Mouse (Mus musculus) MEL (cell line): ENCODE results near the gene Plk3. TPM values are rescaled to one million over a fixed set of nuclear protein-coding genes. Genes with fewer than 3 reads are reported as not detected.

ENCODE experiments used
- DNase-seq: peaks from one replicate; pipeline ENCODE4 v3.0.0; 2011; ENCODE audit warnings: low read depth, low spot score
- H3K27ac ChIP-seq: 2 replicates; pipeline ENCODE4 v1.5.1; 2012; ENCODE audit warnings: low read depth, mild to moderate bottlenecking, control low read depth, low read length, moderate library complexity; ENCODE audit not compliant: control insufficient read depth
- H3K27me3 ChIP-seq, 2 experiments: fragments of 150-350 bp in 1 of 2; sonication (generic) in 1 of 2; 2 replicates each; pipeline ENCODE4 v1.6.1; 2012; ENCODE audit warnings: low read length in 2 of 2, mild to moderate bottlenecking in 2 of 2, improper control_type of control experiment in 1 of 2, moderate library complexity in 1 of 2; ENCODE audit not compliant: insufficient read depth in 2 of 2, control insufficient read depth in 1 of 2
- H3K36me3 ChIP-seq, 2 experiments: 2 replicates each; pipeline ENCODE4 v1.6.1; 2012 to 2014; ENCODE audit warnings: low read length in 2 of 2, improper control_type of control experiment in 1 of 2, inconsistent platforms in 1 of 2, mild to moderate bottlenecking in 1 of 2; ENCODE audit not compliant: insufficient read depth in 2 of 2, control insufficient read depth in 1 of 2
- H3K4me1 ChIP-seq, 2 experiments: fragments of 150-350 bp in 1 of 2; sonication (generic) in 1 of 2; 2 replicates each; pipeline ENCODE4 v1.6.1; 2012; ENCODE audit warnings: low read length in 2 of 2, improper control_type of control experiment in 1 of 2, mild to moderate bottlenecking in 1 of 2; ENCODE audit not compliant: insufficient read depth in 2 of 2, control insufficient read depth in 1 of 2
- H3K4me3 ChIP-seq, 2 experiments: fragments of 150-350 bp in 1 of 2; sonication (generic) in 1 of 2; 2 replicates each; pipeline ENCODE4 v1.5.1; 2012; ENCODE audit warnings: low read depth in 2 of 2, low read length in 2 of 2, mild to moderate bottlenecking in 2 of 2, moderate library complexity in 2 of 2, control low read depth in 1 of 2, improper control_type of control experiment in 1 of 2; ENCODE audit not compliant: control insufficient read depth in 1 of 2, insufficient read depth in 1 of 2
- H3K79me2 ChIP-seq: 2 replicates; pipeline ENCODE4 v1.6.1; 2012; ENCODE audit warnings: mild to moderate bottlenecking, low read length, moderate library complexity; ENCODE audit not compliant: control insufficient read depth, poor library complexity, insufficient read depth
- H3K9ac ChIP-seq: 2 replicates; pipeline ENCODE4 v1.6.1; 2012; ENCODE audit warnings: low read depth, mild to moderate bottlenecking, control low read depth, low read length, moderate library complexity; ENCODE audit not compliant: control insufficient read depth, poor library complexity, severe bottlenecking
- H3K9me3 ChIP-seq: fragments of 150-350 bp; sonication (generic); replicated peaks from 2 replicates; pipeline ENCODE4 v1.6.1; 2012; ENCODE audit warnings: mild to moderate bottlenecking, low read length, improper control_type of control experiment, moderate library complexity; ENCODE audit not compliant: insufficient read depth
- CTCF ChIP-seq, 3 experiments: IDR thresholded peaks in 2 of 3; conservative IDR thresholded peaks in 1 of 3; 2 replicates each; pipeline ENCODE4 v1.5.1; 2011 to 2012; ENCODE audit warnings: low read length in 3 of 3, low read depth in 2 of 3, mild to moderate bottlenecking in 2 of 3, improper control_type of control experiment in 1 of 3, inconsistent platforms in 1 of 3, mixed read lengths in 1 of 3, moderate library complexity in 1 of 3; ENCODE audit not compliant: control insufficient read depth in 1 of 3, insufficient read depth in 1 of 3, poor library complexity in 1 of 3, severe bottlenecking in 1 of 3
- E2F4 ChIP-seq: IDR thresholded peaks from 2 replicates; pipeline ENCODE4 v1.6.1; 2011; ENCODE audit warnings: low read depth, low read length, improper control_type of control experiment, borderline replicate concordance
- ELF1 ChIP-seq: IDR thresholded peaks from 2 replicates; pipeline ENCODE4 v1.6.1; 2014; ENCODE audit warnings: low read depth, mild to moderate bottlenecking, inconsistent platforms, low read length, improper control_type of control experiment, moderate library complexity
- ETS1 ChIP-seq: IDR thresholded peaks from 2 replicates; pipeline ENCODE4 v1.6.1; 2012; ENCODE audit warnings: low read depth, mild to moderate bottlenecking, inconsistent platforms, low read length, improper control_type of control experiment, moderate library complexity
- GATA1 ChIP-seq: IDR thresholded peaks from 2 replicates; pipeline ENCODE4 v1.6.1; 2011; ENCODE audit warnings: low read depth, low read length, improper control_type of control experiment
- HCFC1 ChIP-seq: IDR thresholded peaks from 2 replicates; pipeline ENCODE4 v1.6.1; 2012; ENCODE audit warnings: low read depth, mild to moderate bottlenecking, inconsistent platforms, low read length, improper control_type of control experiment, moderate library complexity
- JUND ChIP-seq: IDR thresholded peaks from 2 replicates; pipeline ENCODE4 v1.6.1; 2011; ENCODE audit warnings: low read depth, mild to moderate bottlenecking, improper control_type of control experiment, low read length
- MAX ChIP-seq: IDR thresholded peaks from 2 replicates; pipeline ENCODE4 v1.6.1; 2011; ENCODE audit warnings: low read length, improper control_type of control experiment
- MAZ ChIP-seq: IDR thresholded peaks from 2 replicates; pipeline ENCODE4 v1.6.1; 2012; ENCODE audit warnings: low read depth, mild to moderate bottlenecking, inconsistent platforms, low read length, improper control_type of control experiment
- MYB ChIP-seq: IDR thresholded peaks from 2 replicates; pipeline ENCODE4 v1.6.1; 2011; ENCODE audit warnings: mild to moderate bottlenecking, low read depth, low read length, improper control_type of control experiment
- NELFE ChIP-seq: IDR thresholded peaks from 2 replicates; pipeline ENCODE4 v1.6.1; 2011; ENCODE audit warnings: low read depth, low read length, improper control_type of control experiment
- POLR2A ChIP-seq, 2 experiments: IDR thresholded peaks; 2 replicates each; pipeline ENCODE4 v1.6.1; 2011 to 2012; ENCODE audit warnings: low read length in 2 of 2, mild to moderate bottlenecking in 2 of 2, control low read depth in 1 of 2, improper control_type of control experiment in 1 of 2, low read depth in 1 of 2, moderate library complexity in 1 of 2; ENCODE audit not compliant: control insufficient read depth in 1 of 2, insufficient read depth in 1 of 2, poor library complexity in 1 of 2
- POLR2AphosphoS2 ChIP-seq: IDR thresholded peaks from 2 replicates; pipeline ENCODE4 v1.6.1; 2011; ENCODE audit warnings: low read length, improper control_type of control experiment
- POLR2AphosphoS5 ChIP-seq: IDR thresholded peaks from 2 replicates; pipeline ENCODE4 v1.6.1; 2012; ENCODE audit warnings: low read depth, borderline replicate concordance, mild to moderate bottlenecking, inconsistent platforms, low read length, moderate library complexity, mixed read lengths
- RAD21 ChIP-seq: IDR thresholded peaks from 2 replicates; pipeline ENCODE4 v1.6.1; 2011; ENCODE audit warnings: mild to moderate bottlenecking, low read depth, low read length, improper control_type of control experiment
- SIN3A ChIP-seq: IDR thresholded peaks from 2 replicates; pipeline ENCODE4 v1.6.1; 2012; ENCODE audit warnings: low read length, improper control_type of control experiment, inconsistent platforms
- SMC3 ChIP-seq: IDR thresholded peaks from 2 replicates; pipeline ENCODE4 v1.6.1; 2011; ENCODE audit warnings: low read depth, low read length, improper control_type of control experiment
- TAL1 ChIP-seq: IDR thresholded peaks from 2 replicates; pipeline ENCODE4 v1.6.1; 2012; ENCODE audit warnings: mild to moderate bottlenecking, inconsistent platforms, low read length, moderate library complexity, mixed read lengths
- TBP ChIP-seq: IDR thresholded peaks from 2 replicates; pipeline ENCODE4 v1.8.0; 2011; ENCODE audit warnings: low read depth, low read length, improper control_type of control experiment
- ZKSCAN1 ChIP-seq: IDR thresholded peaks from 2 replicates; pipeline ENCODE4 v1.6.1; 2012; ENCODE audit warnings: low read depth, mild to moderate bottlenecking, inconsistent platforms, low read length, improper control_type of control experiment, moderate library complexity
- ZMIZ1 ChIP-seq: IDR thresholded peaks from 2 replicates; pipeline ENCODE4 v1.6.1; 2012; ENCODE audit warnings: low read depth, mild to moderate bottlenecking, inconsistent platforms, low read length, improper control_type of control experiment, moderate library complexity
- polyA plus RNA-seq, 2 experiments: library from polyadenylated mRNA; stranded (reverse) in 1 of 2; unstranded in 1 of 2; fragments of >175 nt in 1 of 2; fragments of >200 nt in 1 of 2; gene quantifications; 2 replicates each; pipeline versions ENCODE4 v1.2.1 to v1.2.4; 2012; ENCODE audit warnings: low replicate concordance in 2 of 2, low read depth in 1 of 2; ENCODE audit not compliant: insufficient read length in 2 of 2, insufficient read depth in 1 of 2, missing spikeins in 1 of 2
- total RNA-seq: library from RNA; depleted of rRNA; stranded (reverse); fragments of 300-350 nt; gene quantifications from 2 replicates; pipeline ENCODE4 v1.2.3, GENCODE M21; 2012

The Plk3 gene
- total and polyA plus RNA-seq, 3 experiments: 5.3 to 13.8 TPM; not detected in 1

DNA sequence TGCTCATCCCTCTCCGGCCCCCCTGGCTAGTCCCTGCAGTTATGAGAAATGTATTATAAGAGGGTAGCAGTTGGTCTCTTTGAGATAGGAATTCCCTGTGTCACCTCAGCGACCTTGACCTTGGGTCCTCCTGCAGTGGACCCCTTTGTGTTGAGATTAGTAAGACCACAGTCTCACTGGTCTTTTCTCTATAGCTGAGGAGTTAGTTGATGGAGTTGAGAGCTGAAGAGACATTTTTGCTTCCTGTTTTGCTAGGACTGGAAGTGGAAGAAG, 35.1 kb downstream of the Plk3 start:
- no peak overlapping the region for H3K27ac ChIP-seq
- H3K9me3 ChIP-seq: no peaks in the 10 kb centered on the region
- H3K4me3 ChIP-seq: no peak overlapping the region
- no peaks in the 10 kb centered on the region for H3K4me1 ChIP-seq
- H3K9ac ChIP-seq: no peak overlapping the region
- H3K79me2 ChIP-seq: no peaks in the 10 kb centered on the region
- H3K36me3 ChIP-seq: no peaks in the 10 kb centered on the region
- TF ChIP-seq HCFC1 (no peak), RAD21 (no peak), ZMIZ1 (no peak), MAZ (no peak), MAX (no peak), SMC3 (no peak), TBP (no peak), ZKSCAN1 (no peak), JUND (no peak), NELFE (no peak), MYB (no peak)
- TF ChIP-seq, all 39 proteins: peak for 0
- DNase-seq: no peak
- peaks cover 2 to 9% of the 10 kb centered on the region in 2 experiments for H3K27me3 ChIP-seq

GRCm38 (mm10) chr4:117097969-117098763, 35.6 kb downstream of the Plk3 start:
- no peak overlapping the region for H3K9ac ChIP-seq
- DNase-seq: no peak
- peaks cover 2 to 9% of the 10 kb centered on the region in 2 experiments for H3K27me3 ChIP-seq
- no peak overlapping the region for H3K27ac ChIP-seq
- H3K36me3 ChIP-seq: no peaks in the 10 kb centered on the region
- no peaks in the 10 kb centered on the region for H3K9me3 ChIP-seq
- no peaks in the 10 kb centered on the region for H3K79me2 ChIP-seq
- no peaks in the 10 kb centered on the region for H3K4me1 ChIP-seq
- no peak for TF ChIP-seq ELF1
- TF ChIP-seq TAL1: no peak
- no peak for TF ChIP-seq POLR2AphosphoS2
- no peak for TF ChIP-seq NELFE
- TF ChIP-seq ETS1: no peak
- no peak for TF ChIP-seq SIN3A
- TF ChIP-seq GATA1: no peak
- no peak for TF ChIP-seq CTCF (IDR thresholded peaks at IDR 0.05 in 2 of 3, conservative IDR thresholded peaks at IDR 0.05 in 1 of 3; ENCODE audit: control insufficient read depth in 1 of 3, insufficient read depth in 1 of 3, low read depth in 2 of 3, low read length in 3 of 3, poor library complexity in 1 of 3, severe bottlenecking in 1 of 3)
- TF ChIP-seq E2F4: no peak
- no peak for TF ChIP-seq POLR2AphosphoS5
- no peak for TF ChIP-seq POLR2A (IDR thresholded peaks at IDR 0.05; ENCODE audit: control insufficient read depth in 1 of 2, insufficient read depth in 1 of 2, low read depth in 1 of 2, low read length in 2 of 2, poor library complexity in 1 of 2)
- H3K4me3 ChIP-seq: no peak overlapping the region
